Mouse (Mus musculus) megakaryocyte-erythroid progenitor cell, adult 5-6 weeks (primary cell): ENCODE data around the gene Gm49318. TPM values are rescaled to one million over a fixed set of nuclear protein-coding genes. Genes with fewer than 3 reads are reported as not detected.

Experiments
- ATAC-seq: replicated peaks from 2 replicates; pipeline ENCODE4 v1.8.0; 2016; ENCODE audit warnings: mild to moderate bottlenecking, inconsistent platforms; ENCODE audit not compliant: severe bottlenecking, poor library complexity, low FRiP score, low TSS enrichment
- total RNA-seq, 2 experiments: library from RNA; stranded (forward) in 1 of 2; stranded (reverse) in 1 of 2; fragments of 200-1000, 215-1000 nt in 1 of 2; fragments of >200 nt in 1 of 2; fragmentation: Nextera tagmentation in 1 of 2; gene quantifications; 2 replicates each; pipeline ENCODE4 v1.2.3; 2014 to 2017

Gm49318 gene
- total RNA-seq, 2 experiments from 2014 or later = not detected

GRCm38 (mm10) chr9:22047329-22047728 lies 23.7 kb downstream of the Gm49318 start:
- ATAC-seq = no peak

DNA sequence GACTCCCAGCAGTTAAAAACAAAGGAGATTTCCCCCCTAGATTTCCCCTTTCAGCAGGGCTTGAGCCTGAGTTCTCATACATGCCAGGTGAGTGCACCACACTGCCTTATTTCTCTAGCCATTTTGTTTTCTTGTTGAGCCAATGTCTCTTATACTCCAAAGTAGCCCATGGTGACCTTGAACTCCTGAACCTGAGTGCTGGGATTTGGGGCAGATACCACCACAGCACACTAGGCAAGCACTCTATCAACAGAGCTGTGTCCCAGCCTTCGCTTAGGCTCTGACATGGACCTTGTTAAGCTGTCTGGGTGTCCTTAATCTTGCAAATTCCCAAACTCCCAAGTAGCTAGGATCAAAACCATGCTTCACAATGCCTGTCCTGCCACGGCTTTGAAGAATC lies 29.2 kb downstream of the Gm49318 start:
- ATAC-seq = no peak

DNA sequence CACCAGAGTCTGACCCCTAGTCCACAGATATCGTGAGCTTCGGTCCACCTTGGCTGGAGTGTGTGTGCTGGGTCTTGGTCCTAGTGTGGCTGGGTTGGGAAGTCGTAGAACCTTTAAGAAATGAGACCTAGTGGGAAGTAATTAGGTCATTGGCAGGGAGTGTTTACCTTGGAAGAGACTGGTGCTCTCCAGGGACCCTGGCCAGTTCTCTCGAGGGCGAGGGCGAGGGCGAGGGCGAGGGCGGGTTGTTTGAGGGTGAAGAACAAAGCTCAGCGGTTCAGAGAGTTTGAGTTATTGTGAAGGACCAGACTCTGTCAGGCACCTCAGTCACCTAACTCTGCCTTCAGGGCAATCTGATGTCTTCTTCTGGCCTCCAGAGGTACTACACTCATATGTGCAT lies 33.2 kb downstream of the Gm49318 start:
- no peak for ATAC-seq

GRCm38 (mm10) chr9:22035300-22036044 lies 35.6 kb downstream of the Gm49318 start:
- ATAC-seq = no peak

- no peak for ATAC-seq
These were observed 40.7 kb downstream of the Gm49318 start for GRCm38 (mm10) chr9:22030386-22030785.

DNA sequence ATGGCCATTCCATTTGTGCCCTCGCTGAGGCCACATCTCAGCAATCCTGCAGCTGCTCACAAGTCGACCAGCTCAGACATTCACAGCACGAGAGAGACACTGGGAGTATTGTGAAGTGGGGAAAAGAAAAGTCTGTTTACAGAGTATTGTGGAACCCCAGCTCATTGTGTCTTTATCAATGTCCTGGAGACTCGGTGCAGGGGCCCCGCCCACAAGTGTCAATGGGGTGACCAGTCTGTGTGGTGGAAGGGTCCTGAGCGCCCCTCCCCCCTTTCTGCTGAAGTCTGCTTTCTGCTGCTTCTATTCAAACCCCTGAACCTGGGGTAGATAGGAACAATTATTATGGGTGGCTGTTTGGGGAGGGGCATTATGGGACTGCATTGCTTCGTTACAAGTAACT lies 42.6 kb downstream of the Gm49318 start:
- no peak for ATAC-seq

GRCm38 (mm10) chr9:22024592-22024991 lies 46.5 kb downstream of the Gm49318 start:
- ATAC-seq = no peak

- ATAC-seq = no peak
These were observed 53.7 kb downstream of the Gm49318 start for GRCm38 (mm10) chr9:22017208-22017825.

DNA sequence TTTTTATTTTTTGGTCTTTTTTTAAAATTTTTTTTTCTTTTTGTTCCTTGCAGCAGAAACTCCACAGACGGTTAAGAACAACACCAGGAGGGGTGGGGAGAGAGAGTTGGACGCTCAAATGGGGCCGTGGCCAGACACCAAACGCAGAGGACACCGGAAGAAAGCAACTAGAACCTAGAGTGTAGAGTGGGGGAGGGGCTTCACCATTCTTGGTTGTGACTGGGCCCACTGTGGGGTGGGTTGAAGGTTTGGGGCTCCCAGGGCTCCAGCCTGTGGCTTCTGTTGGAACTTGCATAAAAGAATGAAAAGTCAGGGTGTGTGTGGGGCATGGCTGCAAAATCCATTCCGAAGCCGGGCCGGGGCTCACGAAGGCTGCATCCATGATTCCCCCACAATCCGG lies 54.8 kb downstream of the Gm49318 start:
- ATAC-seq = no peak

- ATAC-seq = no peak
These were observed 58.3 kb downstream of the Gm49318 start for GRCm38 (mm10) chr9:22012731-22013130.

DNA sequence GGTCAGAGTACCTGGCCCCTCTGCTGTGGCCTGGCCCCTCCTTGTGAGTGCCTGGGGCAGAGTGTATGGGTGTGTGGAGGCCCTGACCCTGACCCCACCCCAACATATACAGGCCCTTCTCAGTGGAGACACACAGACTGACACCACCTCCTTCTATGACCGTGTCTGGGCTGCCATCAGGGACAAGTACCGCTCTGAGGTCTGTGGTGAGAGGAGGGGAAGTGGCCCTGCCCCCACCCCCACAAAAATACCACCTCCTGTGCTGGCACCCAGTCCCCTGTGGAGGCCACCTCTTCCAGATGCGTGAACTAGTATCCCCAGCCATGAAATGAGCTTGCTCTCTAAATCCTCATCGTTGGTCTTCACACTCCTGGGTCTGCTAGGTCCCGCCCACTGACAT lies 60.0 kb downstream of the Gm49318 start:
- ATAC-seq = no peak

DNA sequence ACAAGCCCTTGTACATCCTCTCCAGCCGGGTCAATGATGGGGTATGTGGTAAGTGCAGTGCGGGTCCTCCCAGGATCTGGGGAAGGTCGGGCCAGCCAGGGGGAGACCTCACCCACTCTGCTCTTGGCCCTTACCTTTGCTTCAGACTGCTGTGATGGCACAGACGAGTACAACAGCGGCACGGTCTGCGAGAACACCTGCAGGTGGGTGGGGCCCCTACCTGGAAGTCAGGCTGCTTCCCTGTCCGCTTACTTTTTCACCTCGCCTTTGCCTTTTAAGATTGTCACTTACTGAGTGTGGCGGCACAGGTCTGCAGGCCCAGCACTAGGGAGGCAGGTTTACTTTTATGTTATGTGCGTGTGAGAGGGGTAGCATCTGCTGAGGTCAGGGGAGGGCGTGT lies 66.5 kb downstream of the Gm49318 start:
- ATAC-seq = no peak

DNA sequence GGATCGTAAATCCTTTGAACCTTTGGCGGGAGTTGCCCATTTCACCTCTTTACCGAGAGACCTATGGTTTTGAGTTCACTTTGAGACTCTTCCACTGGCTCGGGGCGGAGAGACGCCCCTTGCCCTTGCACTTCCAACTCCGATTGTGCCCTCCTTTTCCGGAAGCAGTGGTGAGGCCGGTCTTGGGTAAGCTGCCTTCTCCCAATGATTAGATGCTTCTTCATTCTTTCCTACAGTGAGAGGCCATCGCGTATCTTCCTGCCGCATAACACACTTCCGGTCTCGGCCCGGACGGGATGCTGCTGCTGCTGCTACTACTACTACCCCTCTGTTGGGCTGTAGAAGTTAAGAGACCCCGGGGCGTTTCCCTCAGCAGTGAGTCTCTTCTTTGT lies 67.9 kb downstream of the Gm49318 start:
- peak; percentile 47 for ATAC-seq

DNA sequence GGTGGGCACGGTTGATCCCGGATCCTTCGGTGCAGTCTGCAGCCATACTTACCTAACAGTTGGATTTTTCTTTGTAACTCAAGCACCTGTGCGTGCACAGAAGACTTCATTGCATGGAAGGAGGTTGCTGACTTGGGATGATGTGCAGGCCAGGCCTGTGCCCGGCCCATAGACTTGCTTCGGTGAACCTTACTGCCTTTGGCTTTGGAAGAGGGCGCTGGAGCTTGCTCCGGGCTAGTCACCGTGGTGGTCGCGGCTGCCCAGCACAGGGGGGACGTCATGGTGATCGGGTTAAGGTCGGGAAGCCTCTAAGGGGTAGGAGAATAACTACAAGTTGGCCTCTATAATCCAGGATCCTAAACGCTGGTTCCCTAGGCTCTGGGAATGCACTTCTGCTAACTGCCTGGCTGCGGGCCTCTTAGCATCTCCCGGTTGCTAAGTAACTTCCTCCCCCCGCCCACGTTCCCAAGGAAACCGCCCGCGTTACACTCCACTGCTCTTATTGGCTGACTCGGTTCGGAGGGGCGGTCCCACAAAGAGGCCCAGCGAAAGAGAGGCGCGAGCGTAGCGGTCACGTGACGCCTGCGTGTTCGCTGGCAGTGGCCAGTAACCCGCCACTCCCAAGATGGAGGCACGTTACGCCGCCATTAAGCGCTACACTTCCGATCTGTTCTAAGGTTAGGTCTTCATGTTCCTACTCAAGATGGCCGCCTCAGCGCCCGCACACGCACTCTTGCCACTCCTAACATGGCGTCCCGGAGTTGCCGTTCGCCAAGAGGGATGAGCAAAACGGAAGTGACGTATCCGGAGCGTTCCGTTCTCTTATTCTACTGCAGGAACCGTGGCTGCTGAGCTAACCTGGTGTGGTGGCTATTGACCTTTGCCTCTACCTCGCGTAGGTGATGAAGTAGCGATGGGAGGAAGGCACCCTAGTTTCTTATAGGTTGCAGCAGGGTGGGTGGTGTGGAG lies 68.6 kb downstream of the Gm49318 start, which contains the start of the genes Ccdc151 and Prkcsh:
Gene Ccdc151 (minus strand): TSS at position 441 of the 969 bp plus-strand sequence.
Gene Prkcsh (plus strand): TSS at position 613 of the 969 bp plus-strand sequence.
- ATAC-seq = peak; percentile 95

DNA sequence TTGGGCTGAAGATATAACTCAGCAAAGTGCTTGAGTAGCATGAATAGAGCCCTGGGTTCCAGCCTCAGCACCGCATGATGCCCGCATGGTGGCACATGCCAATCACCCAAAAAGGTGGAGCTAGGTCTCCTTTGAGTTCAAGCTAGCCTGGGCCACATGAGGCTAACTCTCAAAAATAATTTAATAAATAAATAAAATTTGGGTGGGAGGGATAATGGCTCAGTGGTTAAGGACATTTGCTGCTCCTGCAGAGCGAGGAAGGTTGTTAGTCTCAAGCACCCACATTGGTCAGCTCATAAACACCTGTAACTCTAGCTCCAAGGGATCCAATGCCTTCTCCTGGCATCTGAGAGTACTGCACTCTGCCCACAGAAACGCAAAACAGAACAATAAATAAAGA lies 69.4 kb downstream of the Gm49318 start:
- ATAC-seq = no peak

DNA sequence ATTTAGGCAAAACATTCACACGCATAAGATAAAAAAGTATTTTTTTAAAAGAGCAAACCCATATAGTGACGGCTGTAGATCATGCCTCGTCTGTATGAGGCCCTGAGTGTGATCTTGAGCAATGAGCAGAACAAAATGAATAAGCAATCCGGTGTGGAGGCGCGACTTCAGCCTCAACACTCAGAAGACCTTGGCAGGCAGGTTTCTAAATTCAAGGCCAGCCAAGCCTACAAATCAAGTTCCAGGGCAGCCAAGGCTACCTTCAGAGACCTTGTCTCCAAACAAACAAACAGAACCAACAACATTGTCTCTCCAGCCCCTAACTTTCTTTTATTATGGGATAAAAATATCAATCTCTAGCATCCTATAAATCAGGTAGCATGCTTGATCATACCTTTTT lies 70.8 kb downstream of the Gm49318 start:
- ATAC-seq = no peak

GRCm38 (mm10) chr9:21996178-21996867 lies 74.7 kb downstream of the Gm49318 start:
- no peak for ATAC-seq

DNA sequence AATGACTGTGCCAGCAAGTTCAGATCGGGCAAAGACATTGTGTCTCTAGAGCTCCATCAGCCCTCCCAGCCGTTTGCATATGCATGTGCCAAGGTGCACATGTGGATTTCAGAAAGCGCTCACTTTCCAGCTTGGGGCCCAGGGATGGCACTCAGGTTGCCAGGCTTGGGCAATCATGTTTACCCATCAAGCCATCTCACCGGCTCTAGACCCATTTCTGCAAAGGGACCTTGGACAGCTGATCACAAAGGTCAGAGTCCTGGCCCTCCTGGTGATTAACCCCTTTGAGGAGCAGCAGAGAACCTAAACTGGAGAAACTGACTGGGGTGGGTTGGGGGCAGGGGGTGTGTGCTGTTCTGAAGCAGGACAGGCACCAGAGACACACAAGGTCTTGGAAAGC lies 78.8 kb downstream of the Gm49318 start:
- no peak for ATAC-seq
